Mouse (Mus musculus) embryonic facial prominence, embryonic 15.5 days (tissue): ENCODE measurements around the gene Hspb6. TPM values are rescaled to one million over a fixed set of nuclear protein-coding genes. Genes with fewer than 3 reads are reported as not detected.
A peak's percentile ranks its signal among the peaks of the same experiment; 100 is the strongest.

Experiments
- ATAC-seq: fragments of 200-750 bp; cut with Nextera tagmentation; 2 replicates; pipeline ENCODE4 v1.8.0; 2017; ENCODE audit warnings: low read depth, moderate TSS enrichment; ENCODE audit not compliant: insufficient number of reproducible peaks, low FRiP score, low TSS enrichment
- H3K27ac ChIP-seq: fragments of 300-500 bp; sonication (generic); replicated peaks from 2 replicates; pipeline ENCODE4 v1.5.1; 2015; ENCODE audit warnings: mild to moderate bottlenecking, inconsistent platforms
- H3K27me3 ChIP-seq: fragments of 300-500 bp; sonication (generic); 2 replicates; pipeline ENCODE4 v1.6.1; 2015; ENCODE audit warnings: inconsistent platforms
- H3K36me3 ChIP-seq: fragments of 300-500 bp; sonication (generic); 2 replicates; pipeline ENCODE4 v1.6.1; 2015; ENCODE audit warnings: mild to moderate bottlenecking, inconsistent platforms
- H3K4me1 ChIP-seq: fragments of 300-500 bp; sonication (generic); 2 replicates; pipeline ENCODE4 v1.6.1; 2015; ENCODE audit warnings: inconsistent platforms
- H3K4me2 ChIP-seq: fragments of 300-500 bp; sonication (generic); replicated peaks from 2 replicates; pipeline ENCODE4 v1.6.1; 2015; ENCODE audit warnings: mild to moderate bottlenecking, inconsistent platforms
- H3K4me3 ChIP-seq: fragments of 300-500 bp; sonication (generic); replicated peaks from 2 replicates; pipeline ENCODE4 v1.5.1; 2015; ENCODE audit warnings: mild to moderate bottlenecking, inconsistent platforms
- H3K9ac ChIP-seq: fragments of 300-500 bp; sonication (generic); 2 replicates; pipeline ENCODE4 v1.6.1; 2015; ENCODE audit warnings: inconsistent platforms
- H3K9me3 ChIP-seq: fragments of 300-500 bp; sonication (generic); replicated peaks from 2 replicates; pipeline ENCODE4 v1.6.1; 2016; ENCODE audit warnings: inconsistent platforms
- WGBS: fragments of 180-500 bp; shearing (Covaris S2); methylation state at CpG from one replicate; pipeline ENCODE4 v1.1.7; 2015; 5-methylcytosine and 5-hydroxymethylcytosine counted together
- polyA plus RNA-seq: library from polyadenylated mRNA; unstranded; fragments of >200 nt; fragmentation: Nextera tagmentation; extraction: Ambion mirVana; gene quantifications from 2 replicates; pipeline ENCODE4 v1.2.1, GENCODE M21; 2015

Hspb6 gene
- polyA plus RNA-seq, 1 experiment from 2014 or later = 22.2 TPM

GRCm38 (mm10) chr7:30564970-30565571 is 13.1 kb downstream of the Hspb6 start, which contains the start of gene Igflr1:
Gene Igflr1 (plus strand): TSS chr7:30565427.
- Histone ChIP-seq H3K9me3 (no peaks in the 10 kb centered on the region), H3K4me1 (peaks cover 15% of the 10 kb centered on the region; the same call in 1 of the 2 replicates), H3K27me3 (no peaks in the 10 kb centered on the region), H3K9ac (no peak within 1 kb of the TSS), H3K27ac (no peak within 1 kb of the TSS), H3K36me3 (peaks cover 37% of the 10 kb centered on the region), H3K4me2 (no peak within 1 kb of the TSS), H3K4me3 (peak within 1 kb of the TSS; percentile 94; the same call in 1 of the 2 replicates)
- WGBS = 95% methylated on average over 12 of the region's 12 CpGs
- no peak for ATAC-seq

GRCm38 (mm10) chr7:30566033-30566432 is 14.1 kb downstream of the Hspb6 start:
- H3K9me3 ChIP-seq = no peaks in the 10 kb centered on the region
- H3K4me1 ChIP-seq = peaks cover 13% of the 10 kb centered on the region; the same call in 1 of the 2 replicates
- 84% methylated on average over 9 of the region's 9 CpGs for WGBS
- no peak overlapping the region for H3K9ac ChIP-seq
- no peak overlapping the region for H3K27ac ChIP-seq
- H3K36me3 ChIP-seq = peaks cover 47% of the 10 kb centered on the region
- no peak for ATAC-seq
- H3K4me3 ChIP-seq = no peak overlapping the region
- H3K27me3 ChIP-seq = no peaks in the 10 kb centered on the region
- no peak overlapping the region for H3K4me2 ChIP-seq

GRCm38 (mm10) chr7:30567555-30567954 is 15.6 kb downstream of the Hspb6 start:
- no peak for ATAC-seq
- Histone ChIP-seq H3K27ac (no peak overlapping the region), H3K9me3 (no peaks in the 10 kb centered on the region), H3K4me3 (no peak overlapping the region), H3K4me2 (no peak overlapping the region), H3K36me3 (peaks cover 59% of the 10 kb centered on the region), H3K9ac (no peak overlapping the region), H3K27me3 (no peaks in the 10 kb centered on the region), H3K4me1 (peaks cover 9% of the 10 kb centered on the region; the same call in 1 of the 2 replicates)
- WGBS = 86% methylated on average over 11 of the region's 11 CpGs

GRCm38 (mm10) chr7:30572389-30572788 is 20.4 kb downstream of the Hspb6 start:
- Histone ChIP-seq H3K9me3 (no peaks in the 10 kb centered on the region), H3K36me3 (peaks cover 91% of the 10 kb centered on the region)

GRCm38 (mm10) chr7:30572969-30573368 is 21.0 kb downstream of the Hspb6 start:
- no peak overlapping the region for H3K27ac ChIP-seq
- 0 out of 2 replicates have a peak, but pooled peaks have one; percentile 29 for ATAC-seq
- WGBS = 66% methylated on average over 2 of the region's 2 CpGs

More at GRCm38 (mm10) chr7:30572389-30572788, 20.4 kb downstream of the Hspb6 start:
- H3K4me3 ChIP-seq = no peak overlapping the region
- H3K27ac ChIP-seq = no peak overlapping the region
- no peak overlapping the region for H3K9ac ChIP-seq
- WGBS = 88% methylated on average over 5 of the region's 5 CpGs
- H3K27me3 ChIP-seq = no peaks in the 10 kb centered on the region
- no peak for ATAC-seq
- H3K4me1 ChIP-seq = no peaks in the 10 kb centered on the region
- no peak overlapping the region for H3K4me2 ChIP-seq

GRCm38 (mm10) chr7:30579950-30580349 is 28.0 kb downstream of the Hspb6 start:
- Histone ChIP-seq H3K27me3 (no peaks in the 10 kb centered on the region), H3K4me2 (no peak overlapping the region), H3K36me3 (peaks cover 98% of the 10 kb centered on the region), H3K9ac (no peak overlapping the region), H3K4me3 (no peak overlapping the region), H3K4me1 (no peaks in the 10 kb centered on the region), H3K27ac (no peak overlapping the region), H3K9me3 (no peaks in the 10 kb centered on the region)
- 87% methylated on average over 8 of the region's 8 CpGs for WGBS
- ATAC-seq = no peak

More at GRCm38 (mm10) chr7:30572969-30573368, 21.0 kb downstream of the Hspb6 start:
- H3K9ac ChIP-seq = no peak overlapping the region
- H3K4me3 ChIP-seq = no peak overlapping the region
- no peak overlapping the region for H3K4me2 ChIP-seq
- peaks cover 97% of the 10 kb centered on the region for H3K36me3 ChIP-seq
- H3K4me1 ChIP-seq = no peaks in the 10 kb centered on the region
- no peaks in the 10 kb centered on the region for H3K9me3 ChIP-seq
- H3K27me3 ChIP-seq = no peaks in the 10 kb centered on the region

GRCm38 (mm10) chr7:30581547-30581946 is 29.6 kb downstream of the Hspb6 start:
- ATAC-seq = no peak
- no peaks in the 10 kb centered on the region for H3K9me3 ChIP-seq
- peaks cover 98% of the 10 kb centered on the region for H3K36me3 ChIP-seq
- no peak overlapping the region for H3K9ac ChIP-seq
- no peaks in the 10 kb centered on the region for H3K27me3 ChIP-seq
- no peak overlapping the region for H3K27ac ChIP-seq
- no peak overlapping the region for H3K4me2 ChIP-seq
- peaks cover 3% of the 10 kb centered on the region for H3K4me1 ChIP-seq
- WGBS = 91% methylated on average over 16 of the region's 16 CpGs
- H3K4me3 ChIP-seq = no peak overlapping the region

GRCm38 (mm10) chr7:30584339-30584738 is 32.4 kb downstream of the Hspb6 start:
- H3K4me3 ChIP-seq = no peak overlapping the region
- peaks cover 74% of the 10 kb centered on the region for H3K36me3 ChIP-seq
- 94% methylated on average over 10 of the region's 10 CpGs for WGBS
- H3K9ac ChIP-seq = no peak overlapping the region
- H3K4me2 ChIP-seq = no peak overlapping the region
- peaks cover 16% of the 10 kb centered on the region for H3K4me1 ChIP-seq
- no peak overlapping the region for H3K27ac ChIP-seq
- no peaks in the 10 kb centered on the region for H3K9me3 ChIP-seq
- ATAC-seq = no peak
- no peaks in the 10 kb centered on the region for H3K27me3 ChIP-seq

- no peak overlapping the region for H3K27ac ChIP-seq
- H3K9ac ChIP-seq = no peak overlapping the region
- H3K36me3 ChIP-seq = peaks cover 66% of the 10 kb centered on the region
- no peak for ATAC-seq
- no peaks in the 10 kb centered on the region for H3K27me3 ChIP-seq
- no peak overlapping the region for H3K4me3 ChIP-seq
- 95% methylated on average over 7 of the region's 7 CpGs for WGBS
- no peak overlapping the region for H3K4me2 ChIP-seq
- H3K9me3 ChIP-seq = no peaks in the 10 kb centered on the region
- H3K4me1 ChIP-seq = peaks cover 22% of the 10 kb centered on the region
Measured at GRCm38 (mm10) chr7:30585170-30585569, 33.2 kb downstream of the Hspb6 start.

- Histone ChIP-seq H3K4me2 (peak overlapping the region; percentile 85), H3K9me3 (no peaks in the 10 kb centered on the region), H3K36me3 (peaks cover 54% of the 10 kb centered on the region), H3K27ac (no peak overlapping the region), H3K4me1 (peaks cover 25% of the 10 kb centered on the region), H3K27me3 (no peaks in the 10 kb centered on the region), H3K4me3 (peak overlapping the region; percentile 92; the same call in 1 of the 2 replicates), H3K9ac (peak overlapping the region; percentile 1; the same call in 1 of the 2 replicates)
- 90% methylated on average over 28 of the region's 28 CpGs for WGBS
- ATAC-seq = no peak
Measured at GRCm38 (mm10) chr7:30586455-30587020, 34.6 kb downstream of the Hspb6 start.

GRCm38 (mm10) chr7:30587842-30588667 is 36.1 kb downstream of the Hspb6 start:
- Histone ChIP-seq H3K27ac (peak overlapping the region; percentile 94), H3K9me3 (no peaks in the 10 kb centered on the region), H3K4me1 (peaks cover 25% of the 10 kb centered on the region), H3K4me3 (peak overlapping the region; percentile 92), H3K9ac (peak overlapping the region; percentile 76), H3K36me3 (peaks cover 39% of the 10 kb centered on the region), H3K4me2 (peak overlapping the region; percentile 85), H3K27me3 (no peaks in the 10 kb centered on the region)
- ATAC-seq = peak; percentile 21; the same call in 1 of the 2 replicates
- under 1% methylated on average over 66 of the region's 67 CpGs for WGBS
